Mouse (Mus musculus): Measurements from ENCODE around the gene Dbndd2. TPM values are rescaled to one million over a fixed set of nuclear protein-coding genes. Genes with fewer than 3 reads are reported as not detected.

The Dbndd2 gene
- polyA plus RNA-seq, 1 experiment from 2014 or later: 4.5 TPM

DNA sequence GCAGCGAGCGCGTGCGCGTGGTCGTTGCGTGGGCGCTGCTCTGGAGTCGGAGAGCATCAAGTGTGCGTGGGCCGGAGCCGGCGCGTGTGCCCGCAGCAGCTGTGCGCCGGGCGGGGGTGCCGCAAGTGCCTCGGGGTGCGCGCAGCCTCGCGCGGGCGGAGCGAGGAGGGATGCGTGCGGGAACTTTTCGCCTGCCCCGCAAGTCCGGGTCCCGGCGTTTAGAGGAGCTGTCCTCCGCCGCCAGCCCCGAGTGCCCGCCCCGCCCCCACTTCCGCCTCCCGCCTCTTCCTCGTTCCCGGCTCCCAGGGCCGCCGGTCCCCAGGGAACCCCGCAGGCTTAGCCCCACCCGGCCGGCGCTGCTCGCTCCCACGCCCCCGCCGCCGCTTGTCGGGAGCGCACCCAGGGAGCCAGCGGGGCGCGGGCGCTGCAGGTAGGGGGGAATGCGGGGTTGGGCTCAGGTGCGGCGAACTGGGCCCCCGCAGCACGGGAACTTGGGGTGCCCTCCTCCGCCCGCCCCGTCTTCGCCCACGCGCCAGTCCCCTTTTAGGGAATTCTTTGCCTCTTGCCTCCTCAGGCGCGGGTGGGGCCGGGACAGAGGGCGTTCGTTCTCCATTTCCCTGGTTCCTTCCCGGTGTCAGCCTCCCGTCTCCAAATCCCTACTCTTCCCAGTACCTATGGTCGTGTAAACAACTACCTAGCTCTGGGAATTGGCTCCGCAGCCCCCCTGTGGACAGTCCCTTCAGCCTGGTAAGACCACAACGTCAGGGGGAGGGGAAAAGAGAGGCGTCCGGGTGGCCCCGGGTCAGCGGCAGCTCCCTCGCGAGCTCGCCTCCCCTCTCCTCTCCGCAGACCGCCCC, 580 bp downstream of the Dbndd2 start:
- H3K4me1 ChIP-seq (ENCODE audit: control insufficient read depth, insufficient read depth, low read length): peaks cover 10% of the 10 kb centered on the region; the same call in 1 of the 2 replicates
- H3K27ac ChIP-seq (ENCODE audit: low read depth, low read length): no peak overlapping the region
- H3K4me3 ChIP-seq (ENCODE audit: low read depth, low read length): peak overlapping the region; percentile 73
- H3K4me2 ChIP-seq (ENCODE audit: low read depth): peak overlapping the region; percentile 100
- under 1% methylated on average over 70 of the region's 90 CpGs for WGBS
- ATAC-seq (ENCODE audit: insufficient read depth, low FRiP score, low TSS enrichment) (peak; percentile 31; the same call in 1 of the 2 replicates), DNase-seq (ENCODE audit: low spot score) (peak; percentile 41)
- H3K27me3 ChIP-seq (ENCODE audit: control insufficient read depth, insufficient read depth, low read length): peaks cover 29% of the 10 kb centered on the region
- no peaks in the 10 kb centered on the region for H3K36me3 ChIP-seq (ENCODE audit: control insufficient read depth, insufficient read depth, low read length)
- no peaks in the 10 kb centered on the region for H3K9me3 ChIP-seq (ENCODE audit: control insufficient read depth, low read length)
- peak overlapping the region; percentile 61 for H3K9ac ChIP-seq (ENCODE audit: low read length)

DNA sequence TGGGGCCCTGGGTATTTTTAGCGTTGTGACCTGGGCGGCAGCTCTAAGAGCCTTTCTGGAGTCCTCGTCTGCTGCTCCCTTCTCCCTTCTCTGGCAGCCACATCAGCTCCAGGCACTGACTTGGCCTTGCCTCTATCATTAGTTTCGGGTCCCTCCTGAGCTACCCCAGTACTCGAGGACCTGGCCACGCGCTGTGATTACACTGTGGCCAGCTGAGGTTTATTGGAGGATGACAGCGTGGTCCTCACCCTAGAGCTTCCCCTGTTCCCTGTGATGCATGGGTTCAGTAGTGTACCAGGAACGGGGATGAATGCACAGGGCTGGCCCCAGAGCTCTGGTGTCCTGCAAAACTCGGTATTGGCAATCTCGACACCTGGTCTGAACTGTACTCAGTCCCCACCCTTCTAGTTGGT, 1.2 kb downstream of the Dbndd2 start:
- Histone ChIP-seq H3K4me1 (ENCODE audit: control insufficient read depth, insufficient read depth, low read length) (peaks cover 10% of the 10 kb centered on the region; the same call in 1 of the 2 replicates), H3K4me3 (ENCODE audit: low read depth, low read length) (peak overlapping the region; percentile 73), H3K9ac (ENCODE audit: low read length) (peak overlapping the region; percentile 61), H3K4me2 (ENCODE audit: low read depth) (peak overlapping the region; percentile 100), H3K27ac (ENCODE audit: low read depth, low read length) (no peak overlapping the region), H3K9me3 (ENCODE audit: control insufficient read depth, low read length) (no peaks in the 10 kb centered on the region), H3K27me3 (ENCODE audit: control insufficient read depth, insufficient read depth, low read length) (peaks cover 29% of the 10 kb centered on the region), H3K36me3 (ENCODE audit: control insufficient read depth, insufficient read depth, low read length) (no peaks in the 10 kb centered on the region)
- 11% methylated on average over 11 of the region's 11 CpGs for WGBS
- DNase-seq (ENCODE audit: low spot score): no peak
- ATAC-seq (ENCODE audit: insufficient read depth, low FRiP score, low TSS enrichment): no peak

DNA sequence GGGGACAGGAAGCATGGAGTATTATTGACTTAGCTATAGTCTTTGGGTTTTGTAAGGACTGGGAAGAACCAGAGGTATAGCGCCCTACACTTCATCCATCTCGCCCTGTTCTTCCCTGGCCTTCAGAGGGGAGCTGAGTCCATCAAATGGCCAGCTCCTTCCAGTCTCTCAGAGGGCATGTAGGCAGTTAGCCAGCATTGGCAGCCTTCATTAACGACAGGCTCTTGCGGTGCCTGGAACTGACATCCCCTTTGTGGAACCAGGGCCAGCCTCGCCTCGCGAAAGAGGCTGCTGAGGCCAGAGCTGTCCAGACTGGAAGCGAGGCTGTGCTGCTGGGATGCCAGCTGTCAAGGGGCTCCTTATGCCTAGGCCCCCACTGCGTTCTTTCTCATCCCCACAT, 1.9 kb downstream of the Dbndd2 start:
- H3K27ac ChIP-seq (ENCODE audit: low read depth, low read length): no peak overlapping the region
- no peaks in the 10 kb centered on the region for H3K9me3 ChIP-seq (ENCODE audit: control insufficient read depth, low read length)
- 64% methylated on average over 9 of the region's 9 CpGs for WGBS
- H3K36me3 ChIP-seq (ENCODE audit: control insufficient read depth, insufficient read depth, low read length): no peaks in the 10 kb centered on the region
- DNase-seq (ENCODE audit: low spot score) (no peak), ATAC-seq (ENCODE audit: insufficient read depth, low FRiP score, low TSS enrichment) (no peak)
- H3K9ac ChIP-seq (ENCODE audit: low read length): no peak overlapping the region
- peaks cover 29% of the 10 kb centered on the region for H3K27me3 ChIP-seq (ENCODE audit: control insufficient read depth, insufficient read depth, low read length)
- H3K4me2 ChIP-seq (ENCODE audit: low read depth): no peak overlapping the region
- peaks cover 10% of the 10 kb centered on the region; the same call in 1 of the 2 replicates for H3K4me1 ChIP-seq (ENCODE audit: control insufficient read depth, insufficient read depth, low read length)
- H3K4me3 ChIP-seq (ENCODE audit: low read depth, low read length): no peak overlapping the region

DNA sequence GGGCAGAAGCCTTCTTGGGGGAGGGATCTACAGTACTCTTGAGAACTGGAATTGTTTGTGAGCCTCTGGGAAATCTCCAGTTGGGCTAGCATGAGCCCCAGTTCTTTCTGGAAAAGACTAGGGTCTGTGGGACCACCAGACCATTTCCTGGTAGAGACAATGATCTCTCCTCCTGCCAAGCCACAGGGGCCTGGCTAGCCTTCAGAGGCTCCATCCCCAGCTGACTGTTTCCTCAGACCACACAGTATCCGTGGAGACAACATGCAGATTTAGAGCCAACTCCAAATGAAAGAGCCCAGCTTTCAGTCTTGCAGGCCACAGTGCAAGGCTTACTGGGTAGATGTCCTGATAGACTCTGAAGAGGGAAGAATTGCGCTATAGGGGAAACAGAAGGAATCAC, 8.2 kb downstream of the Dbndd2 start:
- no peak overlapping the region for H3K4me2 ChIP-seq (ENCODE audit: low read depth)
- H3K9me3 ChIP-seq (ENCODE audit: control insufficient read depth, low read length): no peaks in the 10 kb centered on the region
- ATAC-seq (ENCODE audit: insufficient read depth, low FRiP score, low TSS enrichment) (no peak), DNase-seq (ENCODE audit: low spot score) (no peak)
- no peaks in the 10 kb centered on the region for H3K36me3 ChIP-seq (ENCODE audit: control insufficient read depth, insufficient read depth, low read length)
- no peak overlapping the region for H3K27ac ChIP-seq (ENCODE audit: low read depth, low read length)
- no peak overlapping the region for H3K4me3 ChIP-seq (ENCODE audit: low read depth, low read length)
- H3K4me1 ChIP-seq (ENCODE audit: control insufficient read depth, insufficient read depth, low read length): peaks cover 8% of the 10 kb centered on the region
- H3K27me3 ChIP-seq (ENCODE audit: control insufficient read depth, insufficient read depth, low read length): no peaks in the 10 kb centered on the region
- no peak overlapping the region for H3K9ac ChIP-seq (ENCODE audit: low read length)
- WGBS: 55% methylated on average over 2 of the region's 2 CpGs

DNA sequence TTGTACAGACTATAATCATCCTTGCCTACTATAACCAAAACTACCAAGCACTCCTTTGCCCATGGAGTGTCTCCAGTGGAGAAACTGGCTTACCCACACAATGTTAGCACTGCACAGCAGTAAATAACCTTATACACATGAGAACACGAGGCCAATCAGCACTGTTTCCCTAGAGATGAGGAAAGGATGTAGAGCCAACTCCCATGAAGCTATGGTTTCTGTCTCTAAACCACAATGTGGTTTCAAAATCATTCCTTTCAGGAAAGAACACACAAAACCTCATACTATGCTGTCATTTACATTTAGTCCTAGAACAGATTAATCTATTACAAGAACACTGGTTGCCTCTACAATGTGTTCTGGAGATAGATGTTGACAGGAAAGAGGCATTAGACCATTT, 10.4 kb downstream of the Dbndd2 start:
- Histone ChIP-seq H3K4me3 (ENCODE audit: low read depth, low read length) (peak overlapping the region; percentile 89), H3K9me3 (ENCODE audit: control insufficient read depth, low read length) (no peaks in the 10 kb centered on the region), H3K27ac (ENCODE audit: low read depth, low read length) (no peak overlapping the region), H3K4me2 (ENCODE audit: low read depth) (no peak overlapping the region; the same call in 1 of the 2 replicates), H3K27me3 (ENCODE audit: control insufficient read depth, insufficient read depth, low read length) (no peaks in the 10 kb centered on the region), H3K9ac (ENCODE audit: low read length) (no peak overlapping the region), H3K36me3 (ENCODE audit: control insufficient read depth, insufficient read depth, low read length) (peaks cover 3% of the 10 kb centered on the region; the same call in 1 of the 2 replicates), H3K4me1 (ENCODE audit: control insufficient read depth, insufficient read depth, low read length) (peaks cover 8% of the 10 kb centered on the region)
- ATAC-seq (ENCODE audit: insufficient read depth, low FRiP score, low TSS enrichment) (no peak), DNase-seq (ENCODE audit: low spot score) (no peak)
- 51% methylated on average over 1 of the region's 1 CpGs for WGBS

DNA sequence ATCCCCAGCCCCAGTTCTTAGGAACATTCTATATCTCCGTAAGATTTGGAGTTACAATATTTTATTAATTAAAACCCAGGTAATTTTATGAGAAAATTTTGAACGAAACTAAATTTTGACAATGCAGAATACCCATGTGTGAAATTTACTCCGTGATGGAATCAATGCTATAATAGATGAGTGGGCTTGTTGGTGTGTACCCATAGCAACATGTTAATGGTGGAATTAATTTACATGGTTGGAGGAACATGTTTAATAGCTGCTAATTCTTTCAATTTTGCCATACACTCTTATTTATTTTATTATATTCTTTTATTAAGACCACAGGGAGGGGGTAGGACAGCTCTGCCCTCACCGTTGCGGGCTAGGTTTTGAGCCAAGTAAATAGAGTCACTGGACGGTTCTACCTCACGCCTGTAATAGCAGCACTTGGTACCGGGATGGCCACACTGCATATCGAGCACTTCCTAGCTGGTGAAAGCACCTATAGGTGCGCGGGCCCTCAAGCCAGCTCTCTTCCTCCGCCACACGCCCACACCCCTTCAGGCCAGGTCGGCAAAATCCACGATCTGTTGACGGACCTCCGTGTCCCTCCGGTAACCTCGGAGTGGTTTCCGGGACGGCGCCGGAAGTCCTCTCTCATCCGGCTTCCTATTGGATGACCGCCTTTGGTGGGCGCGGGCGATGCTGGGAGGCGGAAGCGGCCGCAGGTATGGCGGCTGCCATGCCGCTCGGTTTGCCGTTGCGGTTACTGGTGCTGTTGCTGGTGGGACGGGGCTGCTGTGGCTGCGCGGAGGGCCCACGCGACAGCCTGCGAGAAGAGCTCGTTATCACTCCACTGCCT, 11.2 kb downstream of the Dbndd2 start, which contains the start of gene Pigt:
Pigt (plus strand) TSS at position 674 of the 844 bp plus-strand sequence.
- peaks cover 3% of the 10 kb centered on the region; the same call in 1 of the 2 replicates for H3K36me3 ChIP-seq (ENCODE audit: control insufficient read depth, insufficient read depth, low read length)
- peak within 1 kb of the TSS; percentile 76 for H3K9ac ChIP-seq (ENCODE audit: low read length)
- ATAC-seq (ENCODE audit: insufficient read depth, low FRiP score, low TSS enrichment) (peak; percentile 96), DNase-seq (ENCODE audit: low spot score) (peak; percentile 87)
- WGBS: 4% methylated on average over 43 of the region's 43 CpGs
- peak within 1 kb of the TSS; percentile 95 for H3K4me2 ChIP-seq (ENCODE audit: low read depth)
- no peaks in the 10 kb centered on the region for H3K9me3 ChIP-seq (ENCODE audit: control insufficient read depth, low read length)
- no peaks in the 10 kb centered on the region for H3K27me3 ChIP-seq (ENCODE audit: control insufficient read depth, insufficient read depth, low read length)
- peak within 1 kb of the TSS; percentile 89 for H3K4me3 ChIP-seq (ENCODE audit: low read depth, low read length)
- H3K27ac ChIP-seq (ENCODE audit: low read depth, low read length): no peak within 1 kb of the TSS
- H3K4me1 ChIP-seq (ENCODE audit: control insufficient read depth, insufficient read depth, low read length): peaks cover 8% of the 10 kb centered on the region

DNA sequence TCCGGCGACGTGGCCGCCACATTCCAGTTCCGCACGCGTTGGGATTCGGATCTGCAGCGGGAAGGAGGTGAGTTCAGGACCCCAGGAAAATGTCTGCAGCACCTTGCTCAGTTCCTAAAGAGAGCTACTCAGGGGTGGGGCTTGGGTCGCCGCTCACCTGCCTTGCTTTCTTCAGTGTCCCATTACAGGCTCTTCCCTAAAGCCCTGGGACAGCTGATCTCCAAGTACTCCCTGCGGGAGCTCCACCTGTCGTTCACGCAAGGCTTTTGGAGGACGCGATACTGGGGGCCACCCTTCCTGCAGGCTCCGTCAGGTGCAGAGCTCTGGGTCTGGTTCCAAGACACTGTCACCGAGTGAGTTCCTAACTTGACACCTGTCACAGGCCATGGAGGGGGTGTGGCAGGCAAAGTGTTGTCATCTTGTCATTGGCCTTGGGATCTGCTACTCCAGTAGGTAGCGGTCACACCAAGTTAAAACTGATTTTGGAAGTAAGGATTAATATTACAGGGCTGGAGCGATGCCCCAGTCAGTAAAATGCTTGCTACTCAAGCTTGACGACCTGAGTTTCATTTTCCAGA, 11.9 kb downstream of the Dbndd2 start:
- no peak for DNase-seq (ENCODE audit: low spot score)
- ATAC-seq (ENCODE audit: insufficient read depth, low FRiP score, low TSS enrichment): no peak
- H3K27me3 ChIP-seq (ENCODE audit: control insufficient read depth, insufficient read depth, low read length): no peaks in the 10 kb centered on the region

DNA sequence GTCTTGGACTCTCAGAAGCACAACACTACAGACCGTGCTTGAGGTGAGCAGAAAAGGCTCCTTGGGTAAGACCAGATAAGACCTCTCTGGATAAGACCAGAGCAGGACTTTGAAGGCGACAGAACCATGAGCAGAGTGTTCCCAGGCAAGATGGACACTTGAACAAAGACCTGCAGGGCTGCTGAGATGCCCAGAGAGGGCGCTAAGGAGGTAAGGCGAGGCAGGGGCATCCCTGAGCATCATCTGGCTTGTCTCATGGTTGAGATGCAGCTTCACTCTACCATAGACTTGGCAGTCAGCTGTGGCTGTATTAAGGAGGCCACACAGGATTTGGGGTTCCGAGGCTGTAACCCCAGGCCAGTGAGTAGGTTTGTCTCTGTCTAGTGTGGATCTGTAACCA, 13.4 kb downstream of the Dbndd2 start:
- no peak overlapping the region for H3K4me2 ChIP-seq (ENCODE audit: low read depth)
- WGBS: 79% methylated on average over 5 of the region's 5 CpGs
- no peak overlapping the region for H3K4me3 ChIP-seq (ENCODE audit: low read depth, low read length)
- H3K9ac ChIP-seq (ENCODE audit: low read length): no peak overlapping the region
- H3K9me3 ChIP-seq (ENCODE audit: control insufficient read depth, low read length): no peaks in the 10 kb centered on the region
- no peak overlapping the region for H3K27ac ChIP-seq (ENCODE audit: low read depth, low read length)
- peaks cover 8% of the 10 kb centered on the region for H3K4me1 ChIP-seq (ENCODE audit: control insufficient read depth, insufficient read depth, low read length)
- no peak for ATAC-seq (ENCODE audit: insufficient read depth, low FRiP score, low TSS enrichment)
- no peaks in the 10 kb centered on the region for H3K27me3 ChIP-seq (ENCODE audit: control insufficient read depth, insufficient read depth, low read length)
- no peak for DNase-seq (ENCODE audit: low spot score)
- peaks cover 13% of the 10 kb centered on the region for H3K36me3 ChIP-seq (ENCODE audit: control insufficient read depth, insufficient read depth, low read length)

More for the DNA sequence above, 11.9 kb downstream of the Dbndd2 start:
- H3K36me3 ChIP-seq (ENCODE audit: control insufficient read depth, insufficient read depth, low read length): peaks cover 6% of the 10 kb centered on the region; the same call in 1 of the 2 replicates
- peak overlapping the region; percentile 76 for H3K9ac ChIP-seq (ENCODE audit: low read length)
- peak overlapping the region; percentile 95 for H3K4me2 ChIP-seq (ENCODE audit: low read depth)
- WGBS: 6% methylated on average over 21 of the region's 21 CpGs
- H3K4me3 ChIP-seq (ENCODE audit: low read depth, low read length): peak overlapping the region; percentile 89
- H3K9me3 ChIP-seq (ENCODE audit: control insufficient read depth, low read length): no peaks in the 10 kb centered on the region
- no peak overlapping the region for H3K27ac ChIP-seq (ENCODE audit: low read depth, low read length)
- peaks cover 8% of the 10 kb centered on the region for H3K4me1 ChIP-seq (ENCODE audit: control insufficient read depth, insufficient read depth, low read length)
